Mouse (Mus musculus): ENCODE measurements at regions not wholly inside any gene's neighbourhood (a gene's known extent, or its start where the extent isn't known, plus 50 kb on each side); places are given as distances from the start of the nearest gene placed in this dataset.

- Histone ChIP-seq H3K4me1 (ENCODE audit: insufficient read depth) (no peaks in the 10 kb centered on the region), H3K27ac (ENCODE audit: low read depth) (no peak overlapping the region), H3K9ac (replicated peaks) (no peak overlapping the region), H3K4me3 (ENCODE audit: low read depth, low read length) (no peak overlapping the region), H3K9me3 (ENCODE audit: low read length) (no peaks in the 10 kb centered on the region), H3K4me2 (ENCODE audit: low read depth, low read length) (no peak overlapping the region), H3K27me3 (ENCODE audit: insufficient read depth, low read length) (no peaks in the 10 kb centered on the region), H3K36me3 (replicated peaks; ENCODE audit: insufficient read depth, low read length) (no peaks in the 10 kb centered on the region)
- ATAC-seq (no peak), DNase-seq (no peak)
- no peak for TF ChIP-seq CTCF (IDR thresholded peaks at IDR 0.05; ENCODE audit: low read depth)
- TF ChIP-seq EP300 (IDR thresholded peaks at IDR 0.05; ENCODE audit: low read depth): no peak
- 58% methylated on average over 5 of the region's 5 CpGs for WGBS (ENCODE audit: insufficient replicate concordance)
Observed at GRCm38 (mm10) chr10:68633180-68633579, 90.3 kb upstream of the Tmem26 start.

- Histone ChIP-seq H3K9ac (replicated peaks) (no peak overlapping the region), H3K9me3 (ENCODE audit: low read length) (no peaks in the 10 kb centered on the region), H3K36me3 (replicated peaks; ENCODE audit: insufficient read depth, low read length) (no peaks in the 10 kb centered on the region), H3K4me3 (ENCODE audit: low read depth, low read length) (no peak overlapping the region), H3K4me1 (ENCODE audit: insufficient read depth) (no peaks in the 10 kb centered on the region), H3K4me2 (ENCODE audit: low read depth, low read length) (no peak overlapping the region), H3K27ac (ENCODE audit: low read depth) (no peak overlapping the region), H3K27me3 (ENCODE audit: insufficient read depth, low read length) (no peaks in the 10 kb centered on the region)
- no peak for DNase-seq
- ATAC-seq: no peak
- TF ChIP-seq EP300 (IDR thresholded peaks at IDR 0.05; ENCODE audit: low read depth) (0 out of 2 replicates have a peak, but pooled peaks have one; percentile 21), CTCF (IDR thresholded peaks at IDR 0.05; ENCODE audit: low read depth) (no peak)
- WGBS (ENCODE audit: insufficient replicate concordance): 30% methylated on average over 5 of the region's 5 CpGs
Observed at GRCm38 (mm10) chr10:68652700-68653099, 70.7 kb upstream of the Tmem26 start.

- DNase-seq: no peak
- 83% methylated on average over 2 of the region's 2 CpGs for WGBS (ENCODE audit: insufficient replicate concordance)
- no peak overlapping the region for H3K9ac ChIP-seq (replicated peaks)
- TF ChIP-seq CTCF (IDR thresholded peaks at IDR 0.05; ENCODE audit: low read depth): no peak
- no peak for TF ChIP-seq EP300 (IDR thresholded peaks at IDR 0.05; ENCODE audit: low read depth)
- ATAC-seq: no peak
- H3K9me3 ChIP-seq (ENCODE audit: low read length): 0 out of 2 replicates have a peak, but pooled peaks cover 2% of the 10 kb centered on the region
- no peak overlapping the region for H3K27ac ChIP-seq (ENCODE audit: low read depth)
- no peaks in the 10 kb centered on the region for H3K4me1 ChIP-seq (ENCODE audit: insufficient read depth)
- no peak overlapping the region for H3K4me2 ChIP-seq (ENCODE audit: low read depth, low read length)
- no peaks in the 10 kb centered on the region for H3K36me3 ChIP-seq (replicated peaks; ENCODE audit: insufficient read depth, low read length)
- no peaks in the 10 kb centered on the region for H3K27me3 ChIP-seq (ENCODE audit: insufficient read depth, low read length)
- H3K4me3 ChIP-seq (ENCODE audit: low read depth, low read length): no peak overlapping the region
Observed at GRCm38 (mm10) chr10:68655491-68655890, 68.0 kb upstream of the Tmem26 start.

GRCm38 (mm10) chr10:68666094-68666493 lies 57.4 kb upstream of the Tmem26 start:
- no peak overlapping the region for H3K9ac ChIP-seq (replicated peaks)
- no peak overlapping the region for H3K4me2 ChIP-seq (ENCODE audit: low read depth, low read length)
- DNase-seq: no peak
- H3K9me3 ChIP-seq (ENCODE audit: low read length): no peaks in the 10 kb centered on the region
- ATAC-seq: no peak
- H3K27me3 ChIP-seq (ENCODE audit: insufficient read depth, low read length): no peaks in the 10 kb centered on the region
- 80% methylated on average over 3 of the region's 3 CpGs for WGBS (ENCODE audit: insufficient replicate concordance)
- no peak for TF ChIP-seq CTCF (IDR thresholded peaks at IDR 0.05; ENCODE audit: low read depth)
- no peak overlapping the region for H3K27ac ChIP-seq (ENCODE audit: low read depth)
- H3K4me1 ChIP-seq (ENCODE audit: insufficient read depth): no peaks in the 10 kb centered on the region
- no peak overlapping the region for H3K4me3 ChIP-seq (ENCODE audit: low read depth, low read length)
- H3K36me3 ChIP-seq (replicated peaks; ENCODE audit: insufficient read depth, low read length): no peaks in the 10 kb centered on the region

GRCm38 (mm10) chr10:68669330-68669729 lies 54.1 kb upstream of the Tmem26 start:
- Histone ChIP-seq H3K9ac (replicated peaks) (no peak overlapping the region), H3K4me2 (ENCODE audit: low read depth, low read length) (no peak overlapping the region), H3K27ac (ENCODE audit: low read depth) (no peak overlapping the region), H3K27me3 (ENCODE audit: insufficient read depth, low read length) (no peaks in the 10 kb centered on the region), H3K4me3 (ENCODE audit: low read depth, low read length) (no peak overlapping the region), H3K4me1 (ENCODE audit: insufficient read depth) (no peaks in the 10 kb centered on the region), H3K36me3 (replicated peaks; ENCODE audit: insufficient read depth, low read length) (no peaks in the 10 kb centered on the region), H3K9me3 (ENCODE audit: low read length) (no peaks in the 10 kb centered on the region)
- DNase-seq (no peak), ATAC-seq (no peak)
- 91% methylated on average over 6 of the region's 6 CpGs for WGBS (ENCODE audit: insufficient replicate concordance)
- no peak for TF ChIP-seq EP300 (IDR thresholded peaks at IDR 0.05; ENCODE audit: low read depth)
- no peak for TF ChIP-seq CTCF (IDR thresholded peaks at IDR 0.05; ENCODE audit: low read depth)

GRCm38 (mm10) chr10:68669992-68670391 lies 53.5 kb upstream of the Tmem26 start:
- Histone ChIP-seq H3K9me3 (ENCODE audit: low read length) (no peaks in the 10 kb centered on the region), H3K27me3 (ENCODE audit: insufficient read depth, low read length) (no peaks in the 10 kb centered on the region), H3K4me1 (ENCODE audit: insufficient read depth) (no peaks in the 10 kb centered on the region), H3K27ac (ENCODE audit: low read depth) (no peak overlapping the region), H3K9ac (replicated peaks) (no peak overlapping the region), H3K4me3 (ENCODE audit: low read depth, low read length) (no peak overlapping the region), H3K36me3 (replicated peaks; ENCODE audit: insufficient read depth, low read length) (no peaks in the 10 kb centered on the region), H3K4me2 (ENCODE audit: low read depth, low read length) (no peak overlapping the region)
- 62% methylated on average over 3 of the region's 3 CpGs for WGBS (ENCODE audit: insufficient replicate concordance)
- ATAC-seq (no peak), DNase-seq (no peak)
- TF ChIP-seq EP300 (IDR thresholded peaks at IDR 0.05; ENCODE audit: low read depth) (no peak), CTCF (IDR thresholded peaks at IDR 0.05; ENCODE audit: low read depth) (no peak)

- H3K27ac ChIP-seq (ENCODE audit: low read depth): no peak overlapping the region
- no peak for ATAC-seq
- no peak overlapping the region for H3K9ac ChIP-seq (replicated peaks)
- no peak overlapping the region for H3K4me3 ChIP-seq (ENCODE audit: low read depth, low read length)
- no peaks in the 10 kb centered on the region for H3K9me3 ChIP-seq (ENCODE audit: low read length)
- DNase-seq: no peak
- H3K27me3 ChIP-seq (ENCODE audit: insufficient read depth, low read length): no peaks in the 10 kb centered on the region
- TF ChIP-seq CTCF (IDR thresholded peaks at IDR 0.05; ENCODE audit: low read depth) (no peak), EP300 (IDR thresholded peaks at IDR 0.05; ENCODE audit: low read depth) (no peak)
- H3K4me2 ChIP-seq (ENCODE audit: low read depth, low read length): no peak overlapping the region
- H3K4me1 ChIP-seq (ENCODE audit: insufficient read depth): no peaks in the 10 kb centered on the region
- no peaks in the 10 kb centered on the region for H3K36me3 ChIP-seq (replicated peaks; ENCODE audit: insufficient read depth, low read length)
- WGBS (ENCODE audit: insufficient replicate concordance): 79% methylated on average over 12 of the region's 12 CpGs
Observed at GRCm38 (mm10) chr10:68672291-68672690, 51.2 kb upstream of the Tmem26 start.
